Mouse (Mus musculus): ENCODE results near the gene Zfp64. TPM values are rescaled to one million over a fixed set of nuclear protein-coding genes. Genes with fewer than 3 reads are reported as not detected.

Gene Zfp64
- 7.4 TPM for polyA plus RNA-seq (2014; fragmentation: Illumina TruSeq; extraction: RNeasy Lipid Tissue Mini Kit (QIAGEN cat#74804); ENCODE audit: insufficient read depth, low read depth, low replicate concordance)

DNA sequence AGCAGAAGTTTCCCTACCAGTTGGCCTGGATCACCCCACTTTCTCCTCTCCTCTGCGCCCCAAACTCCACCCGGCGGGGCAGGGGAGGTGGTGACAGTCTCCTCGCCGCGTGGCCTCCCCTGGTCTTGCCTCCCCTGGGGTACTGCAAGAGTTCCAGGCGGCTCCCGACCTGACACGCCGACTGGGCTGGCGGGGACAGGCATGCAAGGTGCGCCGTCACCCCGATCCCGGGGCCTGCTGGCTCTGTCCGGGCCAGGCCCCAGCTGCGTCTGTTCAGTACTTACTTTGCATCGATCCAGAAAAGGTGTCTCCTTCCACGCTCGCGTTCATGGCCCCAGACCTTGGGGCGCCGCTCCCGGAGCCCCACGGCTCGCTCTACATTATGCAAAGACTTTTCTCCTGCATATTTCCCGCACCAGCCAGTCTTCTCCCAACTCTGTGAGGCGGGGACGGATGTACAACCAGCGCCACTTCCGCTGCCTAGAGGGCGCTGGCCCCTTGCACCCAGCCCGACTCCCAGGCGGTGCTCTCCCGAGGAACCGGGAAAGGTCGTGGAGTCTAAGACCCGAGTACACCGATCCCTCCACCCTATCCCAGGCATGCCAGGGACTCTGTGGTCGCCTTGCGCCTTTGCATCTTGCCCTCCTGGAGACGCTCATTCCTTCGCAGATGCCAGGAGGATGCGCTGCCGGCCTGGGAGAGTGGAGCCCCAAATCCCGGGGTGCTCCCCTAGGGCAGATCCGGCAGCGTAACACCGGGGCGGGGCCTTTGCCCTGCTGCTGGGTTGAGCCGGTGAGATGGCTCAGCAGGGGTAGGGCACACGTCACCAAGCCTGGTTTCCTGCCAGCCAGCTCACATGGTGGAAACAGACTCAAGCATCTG is at the start of gene Zfp64:
TSS of gene Zfp64 (minus strand) at position 753 of the 882 bp plus-strand sequence.

Other genes starting within 250 kb of the Zfp64 start
- gene Atp9a, start 213.2 kb downstream of the Zfp64 start, polyA plus RNA-seq (2014; fragmentation: Illumina TruSeq; extraction: RNeasy Lipid Tissue Mini Kit (QIAGEN cat#74804); ENCODE audit: insufficient read depth, low read depth, low replicate concordance): 27.0 TPM
- gene Sall4, start 187.6 kb downstream of the Zfp64 start, polyA plus RNA-seq (2014; fragmentation: Illumina TruSeq; extraction: RNeasy Lipid Tissue Mini Kit (QIAGEN cat#74804); ENCODE audit: insufficient read depth, low read depth, low replicate concordance): not detected